Mouse (Mus musculus): ENCODE data around the gene Sgce.
"Not testable (repeated sequence)": the region's sequence is repeated elsewhere in the genome, so short reads cannot be mapped to it uniquely, and the experiment has no call there.

The Sgce gene

GRCm38 (mm10) chr6:4746696-4747439 lies at the start of gene Sgce, which contains the start of gene Peg10:
TSS of gene Sgce (minus strand) at chr6:4747207.
TSS of gene Peg10 (plus strand) at chr6:4747306.
- DNase-seq, result peak; percentile 87

- no peak for DNase-seq
These were observed 49.3 kb upstream of the Sgce start for GRCm38 (mm10) chr6:4796281-4796680.

- DNase-seq, result no peak
These were observed 15.2 kb upstream of the Sgce start for GRCm38 (mm10) chr6:4762252-4762651.

GRCm38 (mm10) chr6:4761415-4762142 lies 14.6 kb upstream of the Sgce start:
- not testable (repeated sequence) for DNase-seq

- no peak for DNase-seq
These were observed 7.9 kb upstream of the Sgce start for GRCm38 (mm10) chr6:4754886-4755285.

- DNase-seq, result no peak
These were observed 7.3 kb upstream of the Sgce start for GRCm38 (mm10) chr6:4754286-4754685.

GRCm38 (mm10) chr6:4751355-4751754 lies 4.3 kb upstream of the Sgce start:
- no peak for DNase-seq

- DNase-seq, result peak; percentile 96
These were observed 2.1 kb upstream of the Sgce start for GRCm38 (mm10) chr6:4749091-4749490.

- no peak for DNase-seq
These were observed 1.5 kb upstream of the Sgce start for GRCm38 (mm10) chr6:4748506-4748961.

GRCm38 (mm10) chr6:4747677-4748505 lies 884 bp upstream of the Sgce start:
- DNase-seq, result peak; percentile 34

GRCm38 (mm10) chr6:4746036-4746695 lies 841 bp downstream of the Sgce start:
- DNase-seq, result peak; percentile 34

GRCm38 (mm10) chr6:4740511-4740910 lies 6.5 kb downstream of the Sgce start:
- DNase-seq, result peak; percentile 22

GRCm38 (mm10) chr6:4739522-4740355 lies 7.3 kb downstream of the Sgce start:
- no peak for DNase-seq

- no peak for DNase-seq
These were observed 8.3 kb downstream of the Sgce start for GRCm38 (mm10) chr6:4738717-4739116.

GRCm38 (mm10) chr6:4738034-4738629 lies 8.9 kb downstream of the Sgce start:
- no peak for DNase-seq

GRCm38 (mm10) chr6:4736372-4736771 lies 10.6 kb downstream of the Sgce start:
- no peak for DNase-seq

GRCm38 (mm10) chr6:4733208-4733607 lies 13.8 kb downstream of the Sgce start:
- no peak for DNase-seq

GRCm38 (mm10) chr6:4731675-4732074 lies 15.3 kb downstream of the Sgce start:
- no peak for DNase-seq

GRCm38 (mm10) chr6:4728305-4728704 lies 18.7 kb downstream of the Sgce start:
- DNase-seq, result no peak

GRCm38 (mm10) chr6:4723998-4724757 lies 22.8 kb downstream of the Sgce start:
- DNase-seq, result no peak

Data from kidney, postnatal 10 days (tissue).